Mouse (Mus musculus) stomach, embryonic 14.5 days (tissue): ENCODE data around the gene Tesk1. TPM values are rescaled to one million over a fixed set of nuclear protein-coding genes. Genes with fewer than 3 reads are reported as not detected.

Experiments used
- ATAC-seq: fragments of 200-750 bp; cut with Nextera tagmentation; 2 replicates; pipeline ENCODE4 v1.8.0; 2017; ENCODE audit warnings: low read depth, moderate TSS enrichment; ENCODE audit not compliant: insufficient number of reproducible peaks, insufficient read depth, low FRiP score
- H3K27ac ChIP-seq: fragments of 300-500 bp; sonication (generic); 2 replicates; pipeline ENCODE4 v1.5.1; 2014; ENCODE audit warnings: mild to moderate bottlenecking, low read length, moderate library complexity, mixed read lengths
- H3K27me3 ChIP-seq: fragments of 300-500 bp; sonication (generic); 2 replicates; pipeline ENCODE4 v1.6.1; 2014; ENCODE audit warnings: low read length, control low read depth, mixed read lengths; ENCODE audit not compliant: control insufficient read depth, insufficient read depth
- H3K36me3 ChIP-seq: fragments of 300-500 bp; sonication (generic); 2 replicates; pipeline ENCODE4 v1.6.1; 2014; ENCODE audit warnings: mild to moderate bottlenecking, control low read depth, low read length, moderate library complexity, mixed read lengths; ENCODE audit not compliant: control insufficient read depth, insufficient read depth
- H3K4me1 ChIP-seq: fragments of 300-500 bp; sonication (generic); 2 replicates; pipeline ENCODE4 v1.6.1; 2014; ENCODE audit warnings: low read length, control low read depth, mixed read lengths; ENCODE audit not compliant: control insufficient read depth, insufficient read depth
- H3K4me2 ChIP-seq: fragments of 300-500 bp; sonication (generic); replicated peaks from 2 replicates; pipeline ENCODE4 v1.6.1; 2014; ENCODE audit warnings: low read depth, low read length, control low read depth
- H3K4me3 ChIP-seq: fragments of 300-500 bp; sonication (generic); 2 replicates; pipeline ENCODE4 v1.5.1; 2014; ENCODE audit warnings: low read depth, low read length, control low read depth
- H3K9ac ChIP-seq: fragments of 300-500 bp; sonication (generic); replicated peaks from 2 replicates; pipeline ENCODE4 v1.6.1; 2014; ENCODE audit warnings: low read depth, mild to moderate bottlenecking, control low read depth, low read length, moderate library complexity, mixed read lengths
- H3K9me3 ChIP-seq: fragments of 300-500 bp; sonication (generic); 2 replicates; pipeline ENCODE4 v1.6.1; 2016; ENCODE audit warnings: low read depth, low read length, control low read depth; ENCODE audit not compliant: control insufficient read depth
- WGBS: fragments of 180-500 bp; shearing (Covaris S2); extraction: QIAGEN DNeasy Blood & Tissue Kit; methylation state at CpG from one replicate; pipeline ENCODE4 v1.1.7; 2014; 5-methylcytosine and 5-hydroxymethylcytosine counted together
- polyA plus RNA-seq: library from polyadenylated mRNA; unstranded; fragments of >200 nt; fragmentation: Nextera tagmentation; extraction: Ambion mirVana; gene quantifications from 2 replicates; pipeline ENCODE4 v1.2.1, GENCODE M21; 2014

The Tesk1 gene
- polyA plus RNA-seq, 1 experiment from 2014 or later, result 5.4 TPM

DNA sequence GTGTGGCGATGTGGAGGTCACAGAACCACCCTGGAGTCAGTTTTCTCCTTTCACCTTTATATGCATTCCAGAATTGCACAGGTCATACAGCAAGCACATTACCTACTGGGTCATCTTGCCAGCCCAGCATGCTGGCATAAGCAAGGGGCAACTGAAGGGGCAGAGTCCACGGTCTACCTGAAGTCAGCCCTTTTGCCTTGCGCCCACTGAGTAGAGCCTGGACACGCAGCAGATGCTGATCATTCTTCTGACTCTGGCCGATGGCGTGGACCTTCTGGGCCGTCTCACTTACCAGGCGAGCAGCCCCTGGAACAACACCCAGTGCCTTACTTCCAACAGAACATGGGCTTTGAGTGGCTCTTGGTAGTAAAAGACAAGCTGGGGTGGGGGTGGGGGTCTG lies 55.7 kb downstream of the Tesk1 start:
- peaks cover 32% of the 10 kb centered on the region for H3K4me1 ChIP-seq
- peaks cover 19% of the 10 kb centered on the region for H3K36me3 ChIP-seq
- no peaks in the 10 kb centered on the region for H3K27me3 ChIP-seq
- H3K9ac ChIP-seq, result no peak overlapping the region
- WGBS, result 90% methylated on average over 8 of the region's 8 CpGs
- H3K4me3 ChIP-seq, result peak overlapping the region; percentile 49; the same call in 1 of the 2 replicates
- no peak for ATAC-seq
- no peak overlapping the region for H3K4me2 ChIP-seq
- no peaks in the 10 kb centered on the region for H3K9me3 ChIP-seq
- no peak overlapping the region for H3K27ac ChIP-seq

Other genes with a start within 250 kb of the Tesk1 start
- 0.17 and 0.27 TPM in 2 replicates for gene Atp8b5, start 174.8 kb upstream of the Tesk1 start, polyA plus RNA-seq
- gene Rusc2, start 60.0 kb upstream of the Tesk1 start, polyA plus RNA-seq, result 12.4 and 13.5 TPM in 2 replicates
- 0.22 and 0.25 TPM in 2 replicates for gene Fam166b, start 12.8 kb upstream of the Tesk1 start, polyA plus RNA-seq
- gene Cd72, start 12.7 kb downstream of the Tesk1 start, polyA plus RNA-seq, result 5.5 and 5.6 TPM in 2 replicates
- gene Sit1, start 41.8 kb downstream of the Tesk1 start, polyA plus RNA-seq, result not detected in 2 replicates
- 130 and 132 TPM in 2 replicates for gene Ccdc107, start 51.0 kb downstream of the Tesk1 start, polyA plus RNA-seq
- 43.5 and 46.8 TPM in 2 replicates for gene Arhgef39, start 57.8 kb downstream of the Tesk1 start, polyA plus RNA-seq
- gene Car9, start 65.0 kb downstream of the Tesk1 start, polyA plus RNA-seq, result 2.8 and 5.8 TPM in 2 replicates
- gene Tpm2, start 81.8 kb downstream of the Tesk1 start, polyA plus RNA-seq, result 790 and 843 TPM in 2 replicates
- gene Creb3, start 120.4 kb downstream of the Tesk1 start, polyA plus RNA-seq, result 56.2 and 69.8 TPM in 2 replicates
- 83.7 and 98.5 TPM in 2 replicates for gene Tln1, start 120.8 kb downstream of the Tesk1 start, polyA plus RNA-seq
- gene Rgp1, start 136.8 kb downstream of the Tesk1 start, polyA plus RNA-seq, result 41.0 and 44.5 TPM in 2 replicates
- gene Gba2, start 136.9 kb downstream of the Tesk1 start, polyA plus RNA-seq, result 13.8 and 14.4 TPM in 2 replicates
- 0.91 and 1.0 TPM in 2 replicates for gene Msmp, start 142.6 kb downstream of the Tesk1 start, polyA plus RNA-seq
- 13.3 and 17.3 TPM in 2 replicates for gene Npr2, start 190.0 kb downstream of the Tesk1 start, polyA plus RNA-seq
- gene Spag8, start 211.7 kb downstream of the Tesk1 start, polyA plus RNA-seq, result 0.70 and 1.7 TPM in 2 replicates
- 103 and 112 TPM in 2 replicates for gene Hint2, start 214.5 kb downstream of the Tesk1 start, polyA plus RNA-seq
- 4.5 and 5.6 TPM in 2 replicates for gene Tmem8b, start 227.0 kb downstream of the Tesk1 start, polyA plus RNA-seq
- gene Fam221b, start 227.2 kb downstream of the Tesk1 start, polyA plus RNA-seq, result 3.7 and 4.2 TPM in 2 replicates